Mouse (Mus musculus): ENCODE data around the gene Bnc2.

Gene Bnc2

DNA sequence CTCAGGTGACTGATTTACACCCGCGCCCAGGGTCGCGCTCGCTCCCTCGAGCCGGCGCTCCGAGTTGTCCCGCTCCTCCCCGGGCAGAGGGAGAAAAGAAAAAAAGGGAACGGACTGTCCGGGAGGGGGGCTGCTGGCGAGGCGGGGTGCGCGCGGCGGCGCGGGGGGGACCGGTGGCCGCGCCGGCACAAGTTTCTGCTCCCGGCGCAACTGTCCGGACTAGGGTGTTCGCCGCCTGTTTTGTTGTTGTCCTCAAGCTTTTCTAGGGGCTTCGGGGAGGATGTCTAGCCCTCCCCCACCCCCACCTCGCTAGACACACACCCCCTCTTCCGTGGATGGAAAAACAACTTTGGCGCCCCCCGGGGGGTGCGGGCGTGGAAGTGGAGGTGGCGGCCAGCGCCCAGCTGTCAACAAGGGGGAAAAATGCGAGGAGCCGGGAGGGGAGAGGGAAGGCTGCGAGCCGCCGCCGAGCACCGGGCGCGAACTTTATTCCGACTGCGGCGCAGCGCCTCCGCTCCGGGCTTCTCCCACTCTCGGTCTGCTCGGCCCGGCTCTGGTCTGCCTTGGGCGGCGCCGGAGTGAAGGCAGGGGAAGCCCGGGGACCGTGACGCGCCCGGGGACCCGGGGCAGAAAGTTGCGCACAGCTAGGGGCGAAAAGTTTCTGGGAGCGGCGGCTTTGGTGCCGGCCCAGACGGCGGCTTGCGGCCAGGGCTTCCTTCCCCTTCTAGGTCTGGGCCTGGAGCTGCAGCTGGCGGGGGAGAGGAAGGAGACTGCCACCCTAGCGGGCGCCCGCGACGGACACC lies at the start of gene Bnc2:
Gene Bnc2, minus strand, starts transcription at position 105 of the 803 bp plus-strand sequence.
- no peak for DNase-seq (ENCODE audit: low spot score in 2 of 2)

GRCm38 (mm10) chr4:84707961-84708360 lies 32.9 kb upstream of the Bnc2 start:
- DNase-seq (ENCODE audit: low spot score in 2 of 2) = no peak

DNA sequence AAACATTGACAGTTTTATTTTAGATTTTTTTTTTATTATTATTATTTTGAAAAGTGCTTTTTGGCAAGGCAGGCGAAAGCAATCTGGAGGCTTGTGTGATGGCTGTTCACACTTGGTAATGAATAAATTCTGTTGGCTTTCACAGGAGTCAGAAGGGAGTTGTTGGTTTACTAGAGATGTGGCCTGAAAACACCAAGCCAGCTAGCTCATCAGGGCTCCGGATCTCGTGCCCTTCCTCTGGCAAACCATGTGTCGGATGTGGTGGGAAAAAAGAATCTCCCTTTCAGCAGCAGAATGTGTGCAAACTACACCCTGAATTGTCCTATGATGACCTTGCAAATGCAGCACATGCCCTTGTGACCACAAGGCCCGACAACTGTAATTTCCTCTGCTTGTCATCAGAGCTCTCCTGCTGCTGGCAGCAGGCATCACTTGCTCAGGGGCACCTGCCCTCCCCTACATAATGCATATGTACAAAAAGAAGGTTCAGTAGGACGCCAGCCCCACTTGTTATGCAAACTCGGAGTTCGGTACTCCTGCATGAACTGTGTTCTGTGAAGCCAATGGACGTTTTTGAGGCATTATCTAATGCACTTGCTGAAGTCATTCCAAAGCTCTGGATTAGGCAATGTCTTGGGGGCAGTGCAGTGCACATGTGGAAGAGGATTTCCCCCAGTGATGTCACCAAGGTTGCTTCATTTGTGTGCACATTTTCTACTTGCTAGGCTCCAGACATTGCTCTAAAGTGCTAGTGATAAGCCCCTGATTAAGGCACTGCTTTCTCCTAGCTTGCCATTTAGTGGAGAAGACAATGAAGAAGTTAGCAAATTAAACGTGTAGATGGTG lies 10.7 kb upstream of the Bnc2 start:
- DNase-seq (ENCODE audit: low spot score in 2 of 2) = no peak

DNA sequence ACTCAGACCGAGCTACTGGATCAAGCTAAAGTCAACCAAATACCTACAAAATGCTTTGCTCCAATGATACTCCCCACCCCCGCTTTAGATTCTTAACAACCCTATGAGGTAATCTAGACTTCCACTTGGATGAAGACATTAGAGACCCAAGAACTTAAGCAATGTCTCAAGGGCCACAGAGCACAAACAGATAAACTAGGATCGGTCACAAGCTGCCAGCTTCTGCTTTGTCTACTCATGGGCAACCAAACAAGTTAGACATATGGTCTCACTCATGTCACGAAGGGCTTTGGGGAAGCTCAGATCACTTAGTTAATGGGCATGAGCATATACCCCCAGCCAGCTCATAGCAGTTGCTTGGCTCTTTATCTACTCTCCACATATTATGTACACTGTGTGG lies 9.9 kb upstream of the Bnc2 start:
- DNase-seq (ENCODE audit: low spot score in 2 of 2) = no peak

GRCm38 (mm10) chr4:84675974-84676315 lies 870 bp upstream of the Bnc2 start:
- DNase-seq (ENCODE audit: low spot score in 2 of 2) = no peak

GRCm38 (mm10) chr4:84674318-84675170 lies 531 bp downstream of the Bnc2 start:
- no peak for DNase-seq (ENCODE audit: low spot score in 2 of 2)

DNA sequence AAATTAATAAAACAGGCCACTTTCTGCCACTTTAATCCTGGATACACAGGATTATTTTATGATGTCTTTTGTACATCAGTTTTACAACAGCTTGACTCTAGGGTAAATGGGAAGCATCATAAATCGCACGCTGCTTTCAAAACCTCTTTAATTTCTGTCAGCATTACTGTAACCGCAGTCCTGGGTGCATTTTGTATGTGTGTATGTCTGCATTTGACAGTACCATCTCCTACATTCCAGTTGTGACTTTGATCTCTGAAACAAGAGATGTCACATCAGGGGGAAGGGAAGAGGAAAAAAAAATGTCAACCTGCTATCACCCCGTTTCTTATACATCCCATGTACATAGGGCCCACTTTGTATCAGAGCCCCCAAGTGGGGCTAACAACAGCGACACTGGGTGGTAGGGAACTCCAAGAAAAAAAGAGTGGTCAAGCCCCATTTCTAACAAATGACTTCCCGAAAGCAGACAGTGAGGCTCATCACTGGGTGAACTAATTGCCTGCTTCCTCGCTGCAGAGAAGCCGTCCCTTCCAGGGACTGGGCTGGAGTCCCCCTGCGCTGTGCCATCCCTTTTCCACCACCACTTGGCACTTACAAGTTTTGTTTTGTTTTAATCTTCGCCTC lies 1.3 kb downstream of the Bnc2 start:
- no peak for DNase-seq (ENCODE audit: low spot score in 2 of 2)

- DNase-seq (ENCODE audit: low spot score in 2 of 2) = no peak
Observed at GRCm38 (mm10) chr4:84672181-84672791, 2.8 kb downstream of the Bnc2 start.

DNA sequence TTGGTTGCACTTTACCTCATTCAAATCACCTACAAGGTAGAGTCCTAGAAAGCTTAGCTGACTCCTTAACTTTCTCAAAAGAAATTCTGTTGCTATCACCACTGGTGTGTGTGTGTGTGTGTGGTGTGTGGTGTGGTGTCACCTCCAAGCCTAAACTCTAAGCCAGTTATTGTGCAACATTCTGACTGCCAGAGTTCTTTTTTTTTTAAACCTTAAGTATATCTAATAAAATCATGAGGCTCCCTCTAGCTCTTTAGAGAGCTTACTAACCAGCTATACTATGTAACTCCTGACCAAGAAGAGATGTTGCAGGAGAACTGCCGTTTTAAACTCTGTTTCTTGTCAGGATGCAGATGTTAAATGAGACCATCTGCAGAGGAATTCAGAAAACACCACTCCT lies 4.1 kb downstream of the Bnc2 start:
- no peak for DNase-seq (ENCODE audit: low spot score in 2 of 2)

DNA sequence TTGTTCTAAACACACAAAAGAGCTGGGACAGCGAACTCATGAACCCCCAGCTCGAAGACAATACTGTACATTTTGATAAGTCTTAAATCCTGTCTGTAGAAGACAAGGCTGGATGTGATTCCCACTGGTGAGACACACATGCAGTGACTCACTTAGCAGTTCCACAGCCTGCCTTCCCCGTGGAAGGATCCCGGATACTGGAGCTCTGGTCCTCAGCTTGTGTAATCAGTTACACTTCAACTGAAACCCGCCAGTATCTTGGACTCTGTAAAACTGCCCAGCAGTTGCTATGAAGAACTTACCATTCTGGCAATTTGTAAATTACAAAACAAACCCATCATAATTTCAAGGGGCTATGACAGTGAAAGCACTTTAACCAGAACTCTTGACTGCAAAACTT lies 5.4 kb downstream of the Bnc2 start:
- DNase-seq (ENCODE audit: low spot score in 2 of 2) = no peak

- DNase-seq (ENCODE audit: low spot score in 2 of 2) = no peak
Observed at GRCm38 (mm10) chr4:84668949-84669605, 6.0 kb downstream of the Bnc2 start.

DNA sequence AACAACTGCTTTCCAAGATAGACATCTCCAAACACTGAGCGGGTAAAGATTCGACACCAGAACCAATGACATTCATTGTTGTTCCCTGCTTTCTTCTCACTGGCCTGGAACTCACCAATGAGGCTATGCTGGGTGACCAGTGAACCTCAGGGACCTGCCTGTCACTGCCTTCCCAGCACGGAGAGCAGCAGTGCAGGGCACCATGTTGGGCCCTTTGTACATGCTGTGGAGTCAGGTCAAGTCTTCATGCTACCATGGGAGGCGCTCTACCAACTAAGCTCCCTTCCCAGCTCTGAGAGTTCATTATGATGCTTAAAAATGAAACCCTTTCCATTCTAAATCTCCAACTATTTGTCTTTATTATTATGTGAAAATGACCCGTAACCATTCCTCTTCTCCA lies 6.8 kb downstream of the Bnc2 start:
- DNase-seq (ENCODE audit: low spot score in 2 of 2) = no peak

DNA sequence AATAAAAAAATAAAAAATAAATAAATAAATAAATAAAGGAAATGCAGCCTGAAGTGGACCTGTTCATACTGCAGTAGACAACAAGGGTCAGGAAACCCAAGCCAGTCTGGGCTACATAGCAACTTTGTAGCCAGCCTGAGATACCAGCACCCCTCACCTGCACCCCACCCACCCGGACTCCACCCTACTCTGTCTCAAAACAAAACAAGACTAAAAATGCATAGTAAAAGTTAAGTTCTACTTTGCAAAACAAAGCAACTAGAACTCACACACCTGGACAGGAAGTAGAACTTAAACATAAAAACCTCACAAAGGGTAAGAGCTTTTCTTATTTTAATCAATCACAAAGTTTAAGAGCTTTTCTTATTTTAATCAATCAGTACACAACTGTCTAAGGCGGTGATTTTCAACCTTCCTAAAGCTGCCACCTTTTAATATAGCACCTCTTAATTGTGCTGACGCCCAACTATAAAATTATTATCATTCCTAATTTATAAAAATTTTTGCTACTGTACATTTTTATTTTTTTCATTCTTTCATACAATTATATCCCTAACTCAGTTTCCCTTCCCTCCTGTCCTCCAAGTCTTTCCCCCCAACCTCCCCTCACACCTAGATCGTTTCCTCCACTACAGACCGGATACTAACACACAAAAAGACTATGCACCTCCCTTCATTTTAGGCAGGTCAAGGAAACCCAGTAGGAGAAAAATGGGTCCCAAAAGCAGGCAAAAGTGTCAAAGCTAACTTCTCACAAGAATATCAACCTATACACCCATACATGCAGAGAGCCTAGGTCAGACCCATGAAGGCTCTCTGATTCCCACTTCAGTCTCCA lies 12.6 kb downstream of the Bnc2 start:
- DNase-seq (ENCODE audit: low spot score in 2 of 2) = no peak

DNA sequence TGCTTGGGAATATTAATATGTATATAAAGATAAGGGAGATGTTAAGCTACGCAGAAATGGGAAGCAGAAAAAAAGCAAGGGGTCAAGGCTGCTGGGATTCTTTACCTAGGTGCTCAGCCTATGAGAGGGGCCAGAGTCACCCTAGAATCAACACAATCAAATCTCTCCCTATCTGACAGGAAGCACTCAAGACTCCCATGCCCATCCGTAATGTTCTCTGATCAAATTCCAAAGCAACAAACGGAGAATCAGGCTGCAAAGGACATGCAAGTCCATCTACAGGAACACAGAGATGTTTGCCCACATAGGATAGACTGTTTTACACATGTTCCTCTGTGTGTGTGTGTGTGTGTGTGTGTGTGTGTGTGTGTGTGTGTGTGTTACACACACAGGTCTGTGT lies 13.7 kb downstream of the Bnc2 start:
- no peak for DNase-seq (ENCODE audit: low spot score in 2 of 2)

GRCm38 (mm10) chr4:84651786-84652185 lies 23.3 kb downstream of the Bnc2 start:
- no peak for DNase-seq (ENCODE audit: low spot score in 2 of 2)

DNA sequence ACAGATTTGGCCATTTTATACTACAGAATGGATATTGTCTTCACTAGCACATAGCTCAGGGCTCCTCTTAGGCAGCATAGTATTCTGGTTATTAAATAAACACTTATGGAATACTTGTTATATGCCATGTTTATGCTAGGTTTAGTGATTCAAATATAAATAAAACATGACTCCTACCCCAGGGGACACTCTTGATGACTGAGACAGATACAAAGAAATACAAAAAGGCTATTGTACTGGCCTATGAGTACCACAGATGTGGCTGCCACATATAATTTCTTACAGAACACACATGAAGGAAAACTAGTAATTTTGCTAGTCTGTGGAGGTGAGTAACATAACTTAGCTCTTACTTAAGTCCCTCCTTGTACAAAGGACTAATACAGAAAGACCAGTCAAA lies 28.5 kb downstream of the Bnc2 start:
- DNase-seq (ENCODE audit: low spot score in 2 of 2) = no peak

GRCm38 (mm10) chr4:84639166-84639565 lies 35.9 kb downstream of the Bnc2 start:
- DNase-seq (ENCODE audit: low spot score in 2 of 2) = no peak

GRCm38 (mm10) chr4:84637641-84638040 lies 37.4 kb downstream of the Bnc2 start:
- DNase-seq (ENCODE audit: low spot score in 2 of 2) = no peak

- no peak for DNase-seq (ENCODE audit: low spot score in 2 of 2)
Observed at GRCm38 (mm10) chr4:84634751-84635150, 40.3 kb downstream of the Bnc2 start.

DNA sequence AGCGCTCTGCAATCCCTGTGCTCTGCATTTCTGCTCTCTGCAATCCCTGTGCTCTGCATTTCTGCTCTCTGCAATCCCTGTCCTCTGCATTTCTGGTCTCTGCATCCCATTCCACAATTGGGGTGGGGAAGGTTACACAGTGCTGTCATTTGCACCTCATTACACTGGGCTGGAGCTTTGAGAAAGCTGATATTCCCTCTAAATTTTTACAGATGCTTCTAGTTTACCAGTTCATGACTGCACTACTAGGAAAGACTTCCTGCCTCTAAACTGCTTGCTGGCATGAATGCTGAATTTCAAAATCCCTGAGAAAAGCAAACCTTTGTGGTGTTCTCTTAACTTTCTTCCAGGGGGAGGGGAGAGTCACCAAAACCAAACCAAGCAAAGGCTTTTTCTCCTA lies 41.1 kb downstream of the Bnc2 start:
- DNase-seq (ENCODE audit: low spot score in 2 of 2) = no peak
